ENCODE assay signal across 1 mouse cellular context in the genomic region with DNA sequence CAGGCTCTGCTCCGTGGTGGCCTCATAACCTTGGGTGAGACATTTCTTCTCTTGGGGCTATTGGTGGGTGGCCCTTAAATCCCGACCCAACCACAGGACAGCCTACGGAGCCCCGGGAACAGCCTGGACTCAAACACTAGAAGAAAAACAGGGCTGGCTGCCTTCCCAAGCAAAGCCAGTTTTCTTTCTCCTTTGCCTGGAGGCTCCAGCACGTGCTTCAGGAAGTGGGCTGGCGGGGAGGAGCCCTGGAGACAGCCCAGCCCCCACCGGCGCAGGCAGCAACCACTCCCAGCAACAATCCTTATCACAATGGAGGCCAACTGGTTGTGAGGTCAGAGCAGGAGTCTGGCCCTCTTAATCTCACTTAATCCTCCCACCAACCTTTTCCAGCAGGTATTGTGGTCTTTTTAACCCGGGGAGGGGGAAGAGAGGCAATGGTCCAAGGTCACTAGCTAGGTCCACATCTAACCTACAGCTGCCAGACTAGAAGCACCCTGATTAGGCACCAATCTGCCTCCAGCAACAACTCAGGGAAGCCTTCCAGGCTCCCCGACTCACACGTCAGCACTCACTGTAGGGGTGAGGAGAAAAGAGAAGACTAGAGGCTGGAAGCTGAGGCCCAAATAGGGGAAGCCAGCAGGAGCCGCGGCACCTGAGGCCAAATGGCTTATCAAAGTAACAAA.
A peak's percentile ranks its signal among the peaks of the same experiment; 100 is the strongest.
TF ChIP-seq lines count a peak whose summit lies in the region.

No protein-coding gene starts in this region.

TF ChIP-seq in MEL, 35 proteins besides CTCF, POLR2A, EP300 and RAD21 (continued from another document):
- no peak for TF ChIP-seq MEF2A (IDR thresholded peaks at IDR 0.05; ENCODE audit: extremely low read depth, insufficient replicate concordance, low read depth, low read length, poor library complexity, severe bottlenecking)
- no peak for TF ChIP-seq MAFK (IDR thresholded peaks at IDR 0.05; ENCODE audit: borderline replicate concordance, low read depth, low read length)
- peak; percentile 89 for TF ChIP-seq MYC (IDR thresholded peaks at IDR 0.05; ENCODE audit: low read depth, low read length)
- TF ChIP-seq RCOR1 (IDR thresholded peaks at IDR 0.05; ENCODE audit: low read depth, low read length): peak; percentile 41; the same call in 1 of the 2 replicates
- peak; percentile 76 for TF ChIP-seq ELF1 (IDR thresholded peaks at IDR 0.05; ENCODE audit: low read depth, low read length)
- TF ChIP-seq CHD1 (IDR thresholded peaks at IDR 0.05; ENCODE audit: low read depth, low read length): peak; percentile 2; the same call in 1 of the 2 replicates
- TF ChIP-seq UBTF (IDR thresholded peaks at IDR 0.05; ENCODE audit: borderline replicate concordance, insufficient read depth, low read depth, low read length): 0 out of 2 replicates have a peak, but pooled peaks have one; percentile 44
- no peak for TF ChIP-seq E2F4 (IDR thresholded peaks at IDR 0.05; ENCODE audit: borderline replicate concordance, low read depth, low read length)
- TF ChIP-seq MAX (IDR thresholded peaks at IDR 0.05; ENCODE audit: low read length): peak; percentile 97
- TF ChIP-seq BHLHE40 (IDR thresholded peaks at IDR 0.05; ENCODE audit: borderline replicate concordance, low read depth, low read length): peak; percentile 98
- TF ChIP-seq USF1 (IDR thresholded peaks at IDR 0.05; ENCODE audit: low read depth, low read length): peak; percentile 85
- TF ChIP-seq CHD2 (IDR thresholded peaks at IDR 0.05; ENCODE audit: low read length): peak; percentile 70
TF ChIP-seq in MEL: peak in this region for 21.
